In genomic region chr5:54013271-54013670, GRCm38 (mm10) we compare ENCODE assay signal across 17 mouse cellular contexts.
"Had no signal": no experiment of that assay in that cellular context is flagged by ENCODE, and none has a peak within 500 bp of the region (broad histone marks: within the 10 kb centered on the region; RNA-seq: fewer than 3 reads in every experiment).

No protein-coding gene starts in this region.

- H3K9ac ChIP-seq: liver, embryonic 12.5 days; lung, embryonic 14.5 days; midbrain, embryonic 13.5 days; neural tube, embryonic 13.5 days had no signal

- H3K27ac ChIP-seq: liver, embryonic 12.5 days; macrophage; midbrain, embryonic 13.5 days; neural tube, embryonic 13.5 days had no signal

- H3K9me3 ChIP-seq: liver, embryonic 12.5 days; midbrain, embryonic 13.5 days; neural tube, embryonic 13.5 days had no signal

- DNase-seq: kidney, adult 9 months; kidney, postnatal 10 days; layer of hippocampus, adult 9-11 months; layer of hippocampus, postnatal 36 days; left cerebral cortex, postnatal 4 days; lung, embryonic 14.5 days; lung, postnatal 10 days; retina, postnatal 1 day; right cerebral cortex, postnatal 4 days; spleen, adult 18-20 months; thymus, adult 18-20 months; thymus, postnatal 14 days had no signal

- H3K4me2 ChIP-seq: liver, embryonic 12.5 days; lung, embryonic 14.5 days; midbrain, embryonic 13.5 days; neural tube, embryonic 13.5 days had no signal

- H3K4me1 ChIP-seq: neural tube, embryonic 13.5 days had no signal

- H3K36me3 ChIP-seq: liver, embryonic 12.5 days; midbrain, embryonic 13.5 days; neural tube, embryonic 13.5 days had no signal

- ATAC-seq: intestine, postnatal 0 days; liver, embryonic 12.5 days; midbrain, embryonic 13.5 days had no signal

- H3K27me3 ChIP-seq: liver, embryonic 12.5 days; midbrain, embryonic 13.5 days; neural tube, embryonic 13.5 days had no signal

- H3K4me3 ChIP-seq: liver, embryonic 12.5 days; midbrain, embryonic 13.5 days; neural tube, embryonic 13.5 days had no signal
